Comparison of ENCODE assay signal across 8 mouse cellular contexts in genomic region chr14:18210795-18211194, GRCm38 (mm10). TPM values are rescaled to one million over a fixed set of nuclear protein-coding genes. Genes with fewer than 3 reads are reported as not detected.
DNase-seq lines count a peak whose midpoint lies in the region; ATAC-seq lines count a peak whose summit lies in the region.

No protein-coding gene starts in this region.

- H3K4me1 ChIP-seq in kidney, embryonic 16.5 days (ENCODE audit: insufficient read depth, low read length) = no peaks in the 10 kb centered on the region

- no peak overlapping the region for H3K4me2 ChIP-seq in kidney, embryonic 16.5 days (replicated peaks; ENCODE audit: low read depth, low read length)

- ATAC-seq in kidney, embryonic 16.5 days (ENCODE audit: low FRiP score, low TSS enrichment) = peak; percentile 82
- peak; percentile 56 for ATAC-seq in granulocyte monocyte progenitor cell, adult 5-6 weeks (replicated peaks; ENCODE audit: poor library complexity, severe bottlenecking)
- peak; percentile 71; the same call in 1 of the 2 replicates for ATAC-seq in megakaryocyte-erythroid progenitor cell, adult 5-6 weeks (replicated peaks; ENCODE audit: low FRiP score, low TSS enrichment, poor library complexity, severe bottlenecking)

- peaks cover 9% of the 10 kb centered on the region; the same call in 1 of the 2 replicates for H3K36me3 ChIP-seq in kidney, embryonic 16.5 days (ENCODE audit: insufficient read depth, low read length)

- 75% methylated on average over 3 of the region's 3 CpGs for WGBS in kidney, embryonic 16.5 days

- no peaks in the 10 kb centered on the region for H3K27me3 ChIP-seq in kidney, embryonic 16.5 days (ENCODE audit: insufficient read depth, low read length)

- no peak overlapping the region for H3K27ac ChIP-seq in kidney, embryonic 16.5 days (ENCODE audit: low read length)

- no peak overlapping the region for H3K9ac ChIP-seq in kidney, embryonic 16.5 days (replicated peaks; ENCODE audit: low read length)

- no peaks in the 10 kb centered on the region for H3K9me3 ChIP-seq in kidney, embryonic 16.5 days (ENCODE audit: low read length)

- no peak for DNase-seq in kidney, adult 11 months
- DNase-seq in brain, adult 2 months (ENCODE audit: low read depth, low spot score) = peak; percentile 76
- no peak for DNase-seq in layer of hippocampus, postnatal 36 days
- DNase-seq in spleen, postnatal 14 days (ENCODE audit: low spot score in 2 of 2) = no peak
- no peak for DNase-seq in right cerebral cortex, adult 18-20 months

- H3K4me3 ChIP-seq in kidney, embryonic 16.5 days (ENCODE audit: low read length) = no peak overlapping the region

RNA-seq across cellular contexts. Expression of gene Nr1d2, which starts 28.1 kb away (rescaled TPM):
- 10.3 and 10.5 TPM in 2 replicates for polyA plus RNA-seq in kidney, embryonic 16.5 days (2015; fragmentation: Nextera tagmentation; extraction: Ambion mirVana)
- total RNA-seq in granulocyte monocyte progenitor cell, adult 5-6 weeks (2014; fragmentation: Nextera tagmentation) = 5.8 and 9.9 TPM in 2 replicates
- 7.8 and 9.5 TPM in 2 replicates for total RNA-seq in granulocyte monocyte progenitor cell, adult 5-6 weeks (2017)
- total RNA-seq in megakaryocyte-erythroid progenitor cell, adult 5-6 weeks (2014; fragmentation: Nextera tagmentation) = 10.4 and 12.6 TPM in 2 replicates
- 10.6 and 15.5 TPM in 2 replicates for total RNA-seq in megakaryocyte-erythroid progenitor cell, adult 5-6 weeks (2017)
- 10 to 100 TPM; 59.1 to 65.8 TPM for total RNA-seq in layer of hippocampus, postnatal 36 days (2021)
